Mouse (Mus musculus): ENCODE measurements around the gene Bmp6. TPM values are rescaled to one million over a fixed set of nuclear protein-coding genes. Genes with fewer than 3 reads are reported as not detected.

Gene Bmp6
- polyA plus RNA-seq, 1 experiment from 2014 or later: 1.3 TPM

- WGBS: 88% methylated on average over 6 of the region's 6 CpGs
- no peak overlapping the region for H3K4me2 ChIP-seq (ENCODE audit: low read depth, low read length)
- H3K27ac ChIP-seq (ENCODE audit: low read depth, low read length): no peak overlapping the region
- no peak overlapping the region for H3K9ac ChIP-seq (replicated peaks; ENCODE audit: low read depth, low read length)
- H3K36me3 ChIP-seq (ENCODE audit: control insufficient read depth, insufficient read depth, low read length): no peaks in the 10 kb centered on the region
- no peaks in the 10 kb centered on the region for H3K27me3 ChIP-seq (ENCODE audit: control insufficient read depth, insufficient read depth, low read length)
- no peak for ATAC-seq (ENCODE audit: low read depth)
- no peaks in the 10 kb centered on the region for H3K9me3 ChIP-seq (ENCODE audit: control insufficient read depth, low read length)
- H3K4me3 ChIP-seq (ENCODE audit: low read depth, low read length): no peak overlapping the region
- no peaks in the 10 kb centered on the region for H3K4me1 ChIP-seq (ENCODE audit: control insufficient read depth, insufficient read depth, low read length)
These were observed 128.6 kb downstream of the Bmp6 start for GRCm38 (mm10) chr13:38473497-38473896.

- Histone ChIP-seq H3K9me3 (ENCODE audit: control insufficient read depth, low read length) (no peaks in the 10 kb centered on the region), H3K9ac (replicated peaks; ENCODE audit: low read depth, low read length) (no peak overlapping the region), H3K36me3 (ENCODE audit: control insufficient read depth, insufficient read depth, low read length) (no peaks in the 10 kb centered on the region), H3K4me2 (ENCODE audit: low read depth, low read length) (no peak overlapping the region), H3K27me3 (ENCODE audit: control insufficient read depth, insufficient read depth, low read length) (no peaks in the 10 kb centered on the region), H3K4me1 (ENCODE audit: control insufficient read depth, insufficient read depth, low read length) (no peaks in the 10 kb centered on the region), H3K4me3 (ENCODE audit: low read depth, low read length) (no peak overlapping the region), H3K27ac (ENCODE audit: low read depth, low read length) (no peak overlapping the region)
- ATAC-seq (ENCODE audit: low read depth): no peak
- 41% methylated on average over 8 of the region's 8 CpGs for WGBS
These were observed 132.0 kb downstream of the Bmp6 start for GRCm38 (mm10) chr13:38476936-38477335.

- Histone ChIP-seq H3K27me3 (ENCODE audit: control insufficient read depth, insufficient read depth, low read length) (no peaks in the 10 kb centered on the region), H3K9me3 (ENCODE audit: control insufficient read depth, low read length) (no peaks in the 10 kb centered on the region), H3K36me3 (ENCODE audit: control insufficient read depth, insufficient read depth, low read length) (no peaks in the 10 kb centered on the region), H3K27ac (ENCODE audit: low read depth, low read length) (no peak overlapping the region), H3K9ac (replicated peaks; ENCODE audit: low read depth, low read length) (no peak overlapping the region), H3K4me2 (ENCODE audit: low read depth, low read length) (no peak overlapping the region), H3K4me3 (ENCODE audit: low read depth, low read length) (no peak overlapping the region), H3K4me1 (ENCODE audit: control insufficient read depth, insufficient read depth, low read length) (no peaks in the 10 kb centered on the region)
- 87% methylated on average over 7 of the region's 7 CpGs for WGBS
- ATAC-seq (ENCODE audit: low read depth): no peak
These were observed 136.1 kb downstream of the Bmp6 start for GRCm38 (mm10) chr13:38481021-38481420.

GRCm38 (mm10) chr13:38484701-38485100 lies 139.8 kb downstream of the Bmp6 start:
- no peak for ATAC-seq (ENCODE audit: low read depth)
- Histone ChIP-seq H3K9ac (replicated peaks; ENCODE audit: low read depth, low read length) (no peak overlapping the region), H3K4me2 (ENCODE audit: low read depth, low read length) (no peak overlapping the region), H3K9me3 (ENCODE audit: control insufficient read depth, low read length) (no peaks in the 10 kb centered on the region), H3K27ac (ENCODE audit: low read depth, low read length) (no peak overlapping the region), H3K36me3 (ENCODE audit: control insufficient read depth, insufficient read depth, low read length) (no peaks in the 10 kb centered on the region), H3K27me3 (ENCODE audit: control insufficient read depth, insufficient read depth, low read length) (no peaks in the 10 kb centered on the region), H3K4me1 (ENCODE audit: control insufficient read depth, insufficient read depth, low read length) (no peaks in the 10 kb centered on the region), H3K4me3 (ENCODE audit: low read depth, low read length) (no peak overlapping the region)
- 85% methylated on average over 5 of the region's 5 CpGs for WGBS

- Histone ChIP-seq H3K4me3 (ENCODE audit: low read depth, low read length) (no peak overlapping the region), H3K4me1 (ENCODE audit: control insufficient read depth, insufficient read depth, low read length) (no peaks in the 10 kb centered on the region), H3K36me3 (ENCODE audit: control insufficient read depth, insufficient read depth, low read length) (no peaks in the 10 kb centered on the region), H3K4me2 (ENCODE audit: low read depth, low read length) (no peak overlapping the region), H3K9me3 (ENCODE audit: control insufficient read depth, low read length) (no peaks in the 10 kb centered on the region), H3K27ac (ENCODE audit: low read depth, low read length) (no peak overlapping the region), H3K9ac (replicated peaks; ENCODE audit: low read depth, low read length) (no peak overlapping the region), H3K27me3 (ENCODE audit: control insufficient read depth, insufficient read depth, low read length) (no peaks in the 10 kb centered on the region)
- ATAC-seq (ENCODE audit: low read depth): no peak
- WGBS: 84% methylated on average over 6 of the region's 6 CpGs
These were observed 141.9 kb downstream of the Bmp6 start for GRCm38 (mm10) chr13:38486767-38487166.

GRCm38 (mm10) chr13:38496715-38497114 lies 151.8 kb downstream of the Bmp6 start:
- no peak overlapping the region for H3K27ac ChIP-seq (ENCODE audit: low read depth, low read length)
- WGBS: 68% methylated on average over 3 of the region's 3 CpGs

GRCm38 (mm10) chr13:38501314-38501713 lies 156.4 kb downstream of the Bmp6 start:
- no peak for ATAC-seq (ENCODE audit: low read depth)
- Histone ChIP-seq H3K36me3 (ENCODE audit: control insufficient read depth, insufficient read depth, low read length) (peaks cover 19% of the 10 kb centered on the region; the same call in 1 of the 2 replicates), H3K9me3 (ENCODE audit: control insufficient read depth, low read length) (no peaks in the 10 kb centered on the region), H3K9ac (replicated peaks; ENCODE audit: low read depth, low read length) (no peak overlapping the region), H3K27me3 (ENCODE audit: control insufficient read depth, insufficient read depth, low read length) (no peaks in the 10 kb centered on the region), H3K4me1 (ENCODE audit: control insufficient read depth, insufficient read depth, low read length) (no peaks in the 10 kb centered on the region), H3K4me3 (ENCODE audit: low read depth, low read length) (no peak overlapping the region), H3K27ac (ENCODE audit: low read depth, low read length) (no peak overlapping the region), H3K4me2 (ENCODE audit: low read depth, low read length) (no peak overlapping the region)
- WGBS: 94% methylated on average over 12 of the region's 12 CpGs

More at GRCm38 (mm10) chr13:38496715-38497114, 151.8 kb downstream of the Bmp6 start:
- H3K9me3 ChIP-seq (ENCODE audit: control insufficient read depth, low read length): no peaks in the 10 kb centered on the region
- ATAC-seq (ENCODE audit: low read depth): no peak
- H3K27me3 ChIP-seq (ENCODE audit: control insufficient read depth, insufficient read depth, low read length): no peaks in the 10 kb centered on the region
- no peak overlapping the region for H3K9ac ChIP-seq (replicated peaks; ENCODE audit: low read depth, low read length)
- H3K36me3 ChIP-seq (ENCODE audit: control insufficient read depth, insufficient read depth, low read length): 0 out of 2 replicates have a peak, but pooled peaks cover 13% of the 10 kb centered on the region
- no peak overlapping the region for H3K4me2 ChIP-seq (ENCODE audit: low read depth, low read length)
- H3K4me3 ChIP-seq (ENCODE audit: low read depth, low read length): no peak overlapping the region
- no peaks in the 10 kb centered on the region for H3K4me1 ChIP-seq (ENCODE audit: control insufficient read depth, insufficient read depth, low read length)

GRCm38 (mm10) chr13:38503137-38503849 lies 158.4 kb downstream of the Bmp6 start:
- Histone ChIP-seq H3K36me3 (ENCODE audit: control insufficient read depth, insufficient read depth, low read length) (peaks cover 19% of the 10 kb centered on the region; the same call in 1 of the 2 replicates), H3K4me2 (ENCODE audit: low read depth, low read length) (no peak overlapping the region), H3K9me3 (ENCODE audit: control insufficient read depth, low read length) (no peaks in the 10 kb centered on the region), H3K27me3 (ENCODE audit: control insufficient read depth, insufficient read depth, low read length) (no peaks in the 10 kb centered on the region), H3K27ac (ENCODE audit: low read depth, low read length) (no peak overlapping the region), H3K4me1 (ENCODE audit: control insufficient read depth, insufficient read depth, low read length) (no peaks in the 10 kb centered on the region), H3K4me3 (ENCODE audit: low read depth, low read length) (no peak overlapping the region), H3K9ac (replicated peaks; ENCODE audit: low read depth, low read length) (no peak overlapping the region)
- no peak for ATAC-seq (ENCODE audit: low read depth)
- 85% methylated on average over 14 of the region's 14 CpGs for whole genome bisulfite sequencing

- no peak overlapping the region for H3K4me3 ChIP-seq (ENCODE audit: low read depth, low read length)
- H3K4me2 ChIP-seq (ENCODE audit: low read depth, low read length): no peak overlapping the region
- 93% methylated on average over 8 of the region's 8 CpGs for WGBS
- H3K27ac ChIP-seq (ENCODE audit: low read depth, low read length): no peak overlapping the region
- H3K4me1 ChIP-seq (ENCODE audit: control insufficient read depth, insufficient read depth, low read length): no peaks in the 10 kb centered on the region
- H3K27me3 ChIP-seq (ENCODE audit: control insufficient read depth, insufficient read depth, low read length): no peaks in the 10 kb centered on the region
- no peaks in the 10 kb centered on the region for H3K9me3 ChIP-seq (ENCODE audit: control insufficient read depth, low read length)
- H3K9ac ChIP-seq (replicated peaks; ENCODE audit: low read depth, low read length): no peak overlapping the region
- no peak for ATAC-seq (ENCODE audit: low read depth)
- peaks cover 8% of the 10 kb centered on the region; the same call in 1 of the 2 replicates for H3K36me3 ChIP-seq (ENCODE audit: control insufficient read depth, insufficient read depth, low read length)
These were observed 161.4 kb downstream of the Bmp6 start for GRCm38 (mm10) chr13:38506320-38506719.
